Mouse (Mus musculus) megakaryocyte-erythroid progenitor cell, adult 5-6 weeks (primary cell): ENCODE measurements around the gene Naa16. TPM values are rescaled to one million over a fixed set of nuclear protein-coding genes. Genes with fewer than 3 reads are reported as not detected.

ENCODE experiments used
- ATAC-seq: replicated peaks from 2 replicates; pipeline ENCODE4 v1.8.0; 2016; ENCODE audit warnings: mild to moderate bottlenecking, inconsistent platforms; ENCODE audit not compliant: severe bottlenecking, poor library complexity, low FRiP score, low TSS enrichment
- total RNA-seq, 2 experiments: library from RNA; stranded (forward) in 1 of 2; stranded (reverse) in 1 of 2; fragments of 200-1000, 215-1000 nt in 1 of 2; fragments of >200 nt in 1 of 2; fragmentation: Nextera tagmentation in 1 of 2; gene quantifications; 2 replicates each; pipeline ENCODE4 v1.2.3; 2014 to 2017

Naa16 gene
- total RNA-seq, 2 experiments from 2014 or later: 34.0 to 40.3 TPM

DNA sequence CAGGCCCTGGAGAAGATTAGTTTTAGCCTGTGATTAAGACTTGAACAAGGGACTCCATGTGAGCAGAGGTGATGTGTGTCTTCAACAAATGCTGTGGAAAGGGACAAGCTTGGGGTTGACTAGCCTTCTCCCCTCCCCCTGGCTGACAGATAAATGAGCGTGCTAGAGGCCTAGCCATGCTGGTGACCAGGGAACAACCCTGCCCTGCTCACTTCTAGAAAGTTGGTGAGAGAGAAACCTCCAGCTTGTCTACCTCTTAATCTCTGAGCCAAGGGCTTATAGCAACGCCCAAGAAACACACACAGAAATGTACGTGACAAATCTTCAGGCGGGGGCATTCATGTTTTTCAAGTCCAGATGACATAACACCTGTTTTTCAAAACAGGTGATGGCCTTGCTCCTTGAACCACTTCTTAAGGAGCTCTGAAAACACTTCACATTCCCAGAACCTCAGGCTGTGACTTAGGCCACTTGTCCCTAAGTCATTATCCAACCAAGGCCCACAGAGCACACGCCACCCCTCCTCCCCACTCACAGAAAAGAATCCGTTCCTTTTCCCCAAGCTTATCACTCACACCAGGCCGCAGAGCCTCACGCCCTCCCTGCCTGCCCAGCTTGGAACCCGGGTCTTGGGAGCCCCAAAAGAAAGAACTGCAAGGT lies 108.6 kb downstream of the Naa16 start:
- ATAC-seq: peak; percentile 59; the same call in 1 of the 2 replicates

DNA sequence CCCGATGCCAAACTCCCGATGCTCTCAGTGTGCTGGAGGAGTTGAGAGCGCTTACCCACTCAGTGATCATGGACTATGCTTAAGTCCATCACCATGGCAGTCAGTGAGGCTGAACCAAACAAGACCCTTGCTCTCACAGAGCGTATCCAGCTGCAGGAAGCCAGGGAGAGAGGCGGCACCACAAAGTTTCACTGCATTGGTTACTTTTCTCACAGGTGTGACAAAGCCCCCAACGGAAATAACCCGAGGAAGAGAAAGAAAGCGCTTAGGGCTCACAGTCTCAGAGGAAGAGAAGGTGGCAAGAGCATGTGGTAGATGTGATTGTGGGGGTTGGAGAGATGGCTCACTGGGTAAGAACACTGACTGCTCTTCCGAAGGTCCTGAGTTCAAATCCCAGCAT lies 110.1 kb downstream of the Naa16 start:
- ATAC-seq: no peak

DNA sequence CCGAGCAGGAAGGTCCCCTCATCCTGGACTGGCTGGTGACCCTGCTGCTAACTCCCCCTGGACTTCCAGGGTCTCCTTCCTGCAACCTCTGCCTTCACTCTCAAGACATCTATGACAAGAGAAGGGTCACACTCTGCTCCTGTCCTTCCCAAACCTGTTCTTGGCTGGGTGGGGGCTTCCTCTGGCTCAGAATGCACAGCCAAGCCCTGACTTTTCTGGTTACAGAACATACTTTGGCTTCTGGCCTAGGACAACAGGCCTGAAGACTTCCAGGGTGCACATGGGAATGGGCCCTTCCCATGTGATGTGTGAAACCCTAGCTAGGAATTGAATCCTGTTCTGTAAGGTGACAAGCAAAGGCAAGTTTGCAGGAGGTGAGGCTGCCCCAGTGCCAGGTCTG lies 111.1 kb downstream of the Naa16 start:
- ATAC-seq: no peak

DNA sequence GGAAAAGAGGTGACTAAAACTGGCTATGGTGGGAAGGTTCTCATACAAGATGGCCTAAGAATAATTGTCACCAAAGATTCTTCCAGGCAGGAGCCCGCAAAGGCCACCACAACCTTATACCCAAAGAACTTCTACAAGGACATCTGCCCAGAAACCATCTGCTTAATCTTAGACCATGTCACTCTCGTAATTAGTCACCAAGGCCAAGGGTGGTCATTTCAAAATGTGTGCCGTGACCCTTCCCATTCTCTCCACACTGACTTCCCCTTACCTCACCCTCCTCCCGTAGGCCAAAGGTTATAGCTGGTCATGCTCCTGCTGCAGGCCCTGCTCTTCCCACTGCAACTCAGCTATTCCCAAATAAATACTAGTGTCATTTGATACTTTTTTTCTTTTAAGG lies 111.7 kb downstream of the Naa16 start:
- ATAC-seq: no peak

DNA sequence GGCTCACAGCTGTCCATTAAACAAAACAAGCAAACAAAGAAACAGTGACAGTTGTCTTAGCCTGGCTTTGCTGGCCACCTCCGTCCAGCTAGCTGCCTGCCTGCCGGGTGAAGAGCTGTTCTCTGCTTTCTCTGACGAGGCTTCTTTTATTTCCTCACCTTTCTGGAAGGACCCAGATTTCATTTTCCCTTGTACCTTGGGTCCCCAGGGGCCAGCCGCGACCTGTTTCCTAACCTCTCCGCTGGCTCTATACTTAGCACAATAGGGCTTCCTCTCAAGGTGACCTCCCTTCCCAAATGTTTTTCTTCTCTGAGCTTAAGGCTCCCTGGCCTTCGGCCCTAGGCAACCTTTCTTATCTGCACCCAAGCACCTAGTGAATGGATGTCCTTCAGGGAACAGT lies 112.7 kb downstream of the Naa16 start:
- ATAC-seq: no peak

DNA sequence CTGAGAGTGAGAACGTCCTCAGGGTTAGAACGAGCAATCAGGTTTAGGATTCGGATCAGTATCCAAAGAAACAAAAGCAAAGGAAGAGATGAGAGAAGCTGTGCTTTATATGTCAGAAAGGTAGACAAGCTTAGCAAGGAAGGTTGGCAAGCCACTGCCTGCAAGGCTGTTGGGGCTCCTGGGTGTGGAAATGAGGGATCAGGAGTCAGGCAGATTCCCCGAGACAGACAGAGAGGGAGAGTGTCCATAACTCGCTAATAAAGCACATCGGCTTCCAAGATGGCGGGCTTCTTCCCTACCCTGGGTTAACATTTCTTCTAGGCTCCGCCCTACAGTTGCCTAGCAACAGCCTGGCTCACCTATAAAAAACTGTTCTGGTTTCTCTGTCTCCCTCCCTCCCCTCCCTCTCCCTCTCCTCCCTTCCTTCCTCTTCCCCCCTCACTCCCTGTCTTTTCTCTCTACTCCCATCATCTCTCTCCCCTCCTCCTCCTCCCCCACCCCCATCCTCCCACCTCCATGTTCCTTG lies 114.6 kb downstream of the Naa16 start:
- no peak for ATAC-seq

DNA sequence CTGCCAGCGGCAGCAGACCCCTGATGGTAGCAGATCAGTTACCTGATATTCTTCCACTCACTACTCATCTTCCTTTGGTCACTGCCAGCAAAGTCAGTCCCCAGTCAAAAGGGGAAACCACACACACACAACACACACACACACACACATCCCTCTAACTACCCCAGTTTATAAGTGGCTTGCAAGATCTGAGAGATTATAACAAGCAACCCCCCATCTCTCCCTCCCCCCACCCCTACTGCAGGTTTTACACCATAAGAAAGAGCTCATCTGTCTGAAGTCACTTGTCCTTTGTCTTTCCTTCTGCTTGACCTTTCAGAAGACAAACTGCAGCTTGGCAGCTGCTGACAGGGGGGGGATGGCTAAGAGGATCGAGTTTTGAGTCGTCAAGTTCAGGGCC lies 115.1 kb downstream of the Naa16 start:
- ATAC-seq: no peak

Other genes starting within 250 kb of the Naa16 start
- gene Zfp957, start 143.4 kb downstream of the Naa16 start, total RNA-seq (2014; fragmentation: Nextera tagmentation): not detected in 2 replicates
- gene Zfp957, start 143.4 kb downstream of the Naa16 start, total RNA-seq (2017): not detected in 2 replicates
- 35.8 and 39.4 TPM in 2 replicates for gene Rgcc, start 89.1 kb downstream of the Naa16 start, total RNA-seq (2014; fragmentation: Nextera tagmentation)
- gene Rgcc, start 89.1 kb downstream of the Naa16 start, total RNA-seq (2017): 18.5 and 30.4 TPM in 2 replicates
- gene Mtrf1, start 7.0 kb upstream of the Naa16 start, total RNA-seq (2014; fragmentation: Nextera tagmentation): 6.4 and 7.3 TPM in 2 replicates
- gene Mtrf1, start 7.0 kb upstream of the Naa16 start, total RNA-seq (2017): 14.6 and 16.8 TPM in 2 replicates
- 3.7 and 5.7 TPM in 2 replicates for gene Kbtbd7, start 35.7 kb upstream of the Naa16 start, total RNA-seq (2014; fragmentation: Nextera tagmentation)
- 9.7 and 10.5 TPM in 2 replicates for gene Kbtbd7, start 35.7 kb upstream of the Naa16 start, total RNA-seq (2017)
- gene Kbtbd6, start 61.1 kb upstream of the Naa16 start, total RNA-seq (2014; fragmentation: Nextera tagmentation): 3.3 and 4.0 TPM in 2 replicates
- gene Kbtbd6, start 61.1 kb upstream of the Naa16 start, total RNA-seq (2017): 4.4 and 5.1 TPM in 2 replicates
- gene Elf1, start 90.4 kb upstream of the Naa16 start, total RNA-seq (2014; fragmentation: Nextera tagmentation): 51.9 and 58.5 TPM in 2 replicates
- 111 and 178 TPM in 2 replicates for gene Elf1, start 90.4 kb upstream of the Naa16 start, total RNA-seq (2017)
- 26.9 and 33.8 TPM in 2 replicates for gene Wbp4, start 90.7 kb upstream of the Naa16 start, total RNA-seq (2014; fragmentation: Nextera tagmentation)
- gene Wbp4, start 90.7 kb upstream of the Naa16 start, total RNA-seq (2017): 57.3 and 94.9 TPM in 2 replicates
- 76.0 and 94.6 TPM in 2 replicates for gene Sugt1, start 196.9 kb upstream of the Naa16 start, total RNA-seq (2014; fragmentation: Nextera tagmentation)
- gene Sugt1, start 196.9 kb upstream of the Naa16 start, total RNA-seq (2017): 121 and 127 TPM in 2 replicates